Mouse (Mus musculus): ENCODE results near the gene Cand2.

The Cand2 gene

DNA sequence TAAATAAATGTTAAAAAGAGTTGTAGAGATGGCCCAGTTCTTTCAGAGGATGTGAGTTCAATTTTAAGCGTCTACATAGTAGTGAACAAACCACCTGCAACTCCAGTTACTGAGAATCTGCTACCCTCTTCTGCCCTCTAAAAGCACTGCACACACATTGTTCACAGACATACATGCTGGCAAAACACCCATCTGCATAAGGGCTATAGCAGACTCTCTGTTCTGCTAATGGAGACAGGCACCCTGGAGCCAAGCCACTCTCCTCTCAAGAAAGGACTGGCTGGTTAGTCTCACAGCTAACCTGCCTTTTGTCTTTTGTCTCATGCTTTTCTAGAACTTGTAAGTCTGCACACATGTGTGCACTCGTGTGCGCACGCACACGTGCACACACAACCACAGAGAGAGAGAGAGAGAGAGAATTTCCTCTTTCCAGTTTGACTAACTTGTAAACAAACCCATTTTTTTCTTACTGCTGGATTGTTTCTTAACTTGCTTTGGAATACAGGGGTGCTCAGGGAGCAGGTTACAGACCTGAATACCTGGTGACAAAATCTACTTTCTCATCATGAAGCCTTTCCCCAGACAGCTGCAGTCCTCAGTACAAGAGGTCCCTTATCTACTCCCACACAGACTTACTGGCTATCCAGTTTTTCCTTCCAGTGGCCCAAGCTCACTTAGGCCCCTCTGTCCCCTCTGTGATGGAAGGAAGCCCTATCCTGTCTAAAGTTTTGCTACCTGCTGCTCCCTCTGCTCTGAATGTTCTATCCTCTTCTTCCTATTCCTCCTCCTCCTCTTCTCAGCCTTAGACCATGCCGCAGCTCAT lies 56.7 kb downstream of the Cand2 start:
- no peak for DNase-seq (ENCODE audit: low read depth, low spot score)

DNA sequence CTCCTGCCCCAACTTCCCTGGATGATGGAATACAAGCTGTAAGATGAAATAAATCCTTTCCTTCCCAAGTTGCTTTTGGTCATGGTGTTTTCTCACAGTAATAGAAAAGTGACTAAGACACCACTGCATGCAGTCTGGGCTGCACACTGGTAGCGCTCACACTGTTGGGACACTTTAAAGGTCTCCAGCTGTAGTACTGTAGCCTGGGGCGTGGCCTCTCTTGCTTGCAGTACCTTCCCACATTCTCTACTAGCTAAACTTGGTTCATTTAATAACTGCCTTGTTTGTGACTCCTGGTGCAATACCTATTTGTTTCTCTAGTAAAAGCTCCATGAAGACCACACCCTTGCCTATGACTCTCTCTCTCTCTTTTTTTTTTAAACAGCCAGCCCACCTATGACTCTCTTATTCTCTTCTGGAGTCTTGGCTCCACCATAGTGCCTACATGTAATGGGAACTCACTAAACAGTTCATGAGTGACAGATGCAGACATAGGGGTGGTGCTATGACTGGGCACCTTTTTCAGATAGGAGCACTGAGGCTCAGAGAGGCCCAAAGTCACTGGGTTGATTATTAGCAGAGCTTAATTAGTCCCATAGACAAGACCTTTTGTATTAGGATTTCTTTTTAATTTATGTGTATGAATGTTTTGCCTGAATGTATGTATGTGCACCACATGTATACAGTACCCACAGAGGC lies 58.0 kb downstream of the Cand2 start:
- no peak for DNase-seq (ENCODE audit: low read depth, low spot score)

DNA sequence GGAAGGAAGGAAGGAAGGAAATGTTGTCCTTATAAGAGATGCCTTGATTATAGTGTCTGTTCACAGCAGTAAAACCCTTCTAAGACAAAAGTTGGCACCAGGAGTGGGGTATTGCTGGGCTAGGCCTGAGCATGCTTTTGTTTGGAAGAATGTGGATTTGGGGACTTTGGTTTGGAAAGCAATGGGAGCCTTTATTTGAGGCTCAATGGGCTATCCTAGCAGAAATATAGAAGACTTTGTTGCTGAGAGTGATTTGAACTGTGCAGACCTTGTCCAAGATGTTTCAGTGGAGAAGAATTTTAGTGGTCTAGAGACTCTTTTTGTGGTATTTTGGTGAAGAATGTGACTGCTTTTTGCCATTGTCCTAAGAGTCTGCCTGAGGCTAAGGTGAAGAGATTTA lies 59.5 kb downstream of the Cand2 start:
- DNase-seq (ENCODE audit: low read depth, low spot score): no peak

DNA sequence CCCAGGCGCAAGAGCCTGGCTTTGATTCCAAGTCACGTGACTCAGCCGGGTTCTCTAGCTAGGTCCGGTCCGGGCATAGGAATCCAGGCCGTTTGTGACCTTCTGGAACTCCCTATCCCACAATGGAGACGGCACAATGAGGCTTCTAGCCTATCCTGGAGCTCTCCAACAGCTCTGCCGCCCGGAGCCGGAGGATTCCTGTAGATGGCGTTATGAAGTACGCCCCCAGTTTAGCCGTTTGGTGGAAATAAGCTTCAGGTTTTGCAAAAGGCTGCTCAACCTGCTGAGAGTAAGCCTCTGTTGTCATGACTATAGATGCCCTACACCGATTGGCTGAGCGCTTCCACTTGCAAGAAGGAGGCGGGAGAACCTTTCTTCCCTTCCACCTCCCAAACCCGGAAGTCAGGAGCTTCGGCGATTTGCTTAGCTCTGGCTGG lies 63.8 kb downstream of the Cand2 start, which contains the start of gene Efcab12:
Efcab12 (minus strand) TSS at position 252 of the 437 bp plus-strand sequence.
- DNase-seq (ENCODE audit: low read depth, low spot score): peak; percentile 66

DNA sequence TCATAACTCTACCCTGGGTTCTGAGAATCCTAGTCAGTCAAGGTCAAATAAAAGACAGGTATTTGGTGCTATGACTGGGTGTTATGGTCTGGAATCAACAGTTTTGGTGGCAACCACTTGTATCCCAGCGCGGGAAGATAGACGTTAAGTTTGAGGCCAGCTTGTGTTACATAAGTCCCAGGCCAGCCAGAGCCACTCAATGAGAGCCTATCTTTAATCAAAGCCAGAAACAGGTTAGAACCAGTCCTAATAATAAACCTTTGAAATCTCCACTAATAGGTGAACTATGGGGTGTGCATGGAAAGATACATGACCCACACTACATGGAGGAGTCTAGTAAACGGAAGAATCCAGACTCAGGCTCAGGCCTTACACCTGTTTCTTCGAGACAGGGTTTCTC lies 64.4 kb downstream of the Cand2 start:
- no peak for DNase-seq (ENCODE audit: low read depth, low spot score)

DNA sequence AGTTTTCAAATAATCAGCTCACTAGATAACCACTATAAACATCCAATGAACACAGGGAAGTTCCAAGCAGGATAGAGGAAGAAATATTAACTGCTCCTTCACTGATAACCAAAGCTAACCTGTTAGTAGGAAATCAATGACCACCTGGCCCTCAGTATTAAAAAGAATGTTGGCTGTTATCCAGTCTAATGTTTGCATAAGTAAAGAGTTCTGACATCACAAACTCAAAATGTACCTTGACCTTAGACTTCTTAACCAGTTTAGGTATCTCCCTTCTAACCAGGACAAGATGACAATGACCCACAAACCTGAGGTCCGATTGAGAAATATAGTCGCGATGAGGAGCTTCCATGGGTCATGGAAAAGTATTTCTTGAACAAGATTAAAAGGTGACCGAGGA lies 70.7 kb downstream of the Cand2 start:
- DNase-seq (ENCODE audit: low read depth, low spot score): no peak

DNA sequence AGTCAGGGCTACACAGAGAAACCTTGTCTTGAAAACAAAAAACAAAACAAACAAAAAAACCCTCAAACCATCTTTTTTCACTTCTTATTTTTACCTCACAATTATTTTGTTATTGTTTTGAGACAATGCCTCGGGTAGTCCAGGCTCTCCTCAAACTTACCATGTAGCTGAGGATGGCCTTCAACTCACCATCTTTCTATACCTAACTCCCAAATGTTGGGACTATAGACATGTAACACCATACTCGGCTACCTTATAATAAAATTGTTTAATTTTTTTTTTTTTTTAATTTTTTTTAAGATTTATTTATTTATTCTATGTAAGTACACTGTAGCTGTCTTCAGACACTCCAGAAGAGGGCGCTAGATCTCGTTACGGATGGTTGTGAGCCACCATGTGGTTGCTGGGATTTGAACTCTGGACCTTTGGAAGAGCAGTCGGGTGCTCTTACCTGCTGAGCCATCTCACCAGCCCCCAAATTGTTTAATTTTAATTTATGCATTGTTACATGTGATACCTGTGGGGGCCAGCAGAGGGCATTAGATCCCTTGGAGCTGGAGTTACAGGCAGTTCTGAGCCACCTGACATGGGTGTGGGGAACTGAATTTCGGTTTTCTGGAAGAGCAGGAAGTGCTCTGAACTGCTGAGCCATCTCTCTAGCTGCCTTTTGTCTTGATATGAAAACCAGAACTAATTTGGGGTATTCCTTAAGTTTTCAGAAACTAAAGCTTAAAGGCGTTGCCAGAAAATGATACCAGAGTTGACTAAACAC lies 72.5 kb downstream of the Cand2 start:
- no peak for DNase-seq (ENCODE audit: low read depth, low spot score)

DNA sequence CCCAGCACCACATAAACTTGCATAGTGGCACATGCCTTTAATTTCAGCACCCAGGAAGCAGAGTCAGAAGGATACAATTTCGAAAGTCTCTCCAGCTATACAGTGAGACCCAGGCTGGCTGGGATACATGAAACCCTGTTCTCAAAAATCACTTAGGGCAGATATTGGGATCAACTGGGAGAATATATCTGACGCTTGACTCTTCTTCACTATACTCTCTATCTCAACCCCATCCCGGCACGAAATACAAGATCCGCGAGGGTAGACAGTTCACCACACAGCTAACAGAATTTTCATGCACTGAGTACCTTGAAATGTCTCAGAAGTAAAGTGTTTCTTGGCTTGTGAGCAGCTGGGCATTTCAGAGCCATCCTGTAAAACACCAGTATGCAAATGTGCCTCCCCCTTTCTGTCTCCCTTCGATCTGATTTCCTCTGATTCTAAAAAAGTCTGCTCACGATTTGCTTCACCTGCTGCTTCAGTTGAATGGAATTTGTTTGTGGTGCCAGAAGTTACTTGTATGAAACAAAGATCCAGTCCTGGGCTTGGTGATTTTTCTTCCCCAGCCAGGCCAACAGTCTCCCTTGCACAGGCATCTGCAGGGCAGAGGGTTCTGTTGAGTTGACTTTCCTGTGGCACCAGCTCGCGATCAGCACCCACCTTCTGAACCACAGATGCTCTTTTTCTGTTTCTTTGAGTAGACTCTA lies 74.4 kb downstream of the Cand2 start:
- DNase-seq (ENCODE audit: low read depth, low spot score): no peak

DNA sequence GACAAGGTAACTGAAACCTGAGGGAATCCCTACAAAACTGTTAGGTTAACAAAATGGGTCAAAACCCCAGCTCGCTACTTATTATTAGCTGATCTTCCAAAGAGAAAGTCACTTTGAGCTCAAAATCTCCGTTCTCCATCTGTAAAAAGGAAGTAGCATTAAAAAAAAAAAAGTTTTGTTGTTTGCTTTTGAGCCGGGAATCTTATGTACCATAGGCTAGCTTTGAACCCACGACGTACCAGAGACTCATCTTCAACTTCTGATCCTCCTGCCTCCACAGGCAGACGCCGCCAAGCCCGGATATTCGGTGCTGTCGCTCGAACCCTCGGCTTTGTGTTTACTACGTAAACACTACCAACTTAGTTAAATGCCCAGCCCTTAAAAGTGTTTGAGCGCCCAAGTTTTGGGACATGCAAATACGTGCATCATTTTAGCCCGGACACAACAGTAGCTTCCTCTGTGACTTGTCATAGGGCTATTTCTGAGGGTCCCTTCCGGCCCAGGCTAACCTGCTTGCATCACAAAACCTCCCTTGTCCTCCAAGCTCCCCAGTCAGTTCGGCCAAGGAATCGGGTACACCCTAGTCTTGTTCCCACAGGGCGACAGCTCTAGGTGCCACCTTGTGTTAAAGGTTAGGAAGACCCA lies 78.2 kb downstream of the Cand2 start:
- DNase-seq (ENCODE audit: low read depth, low spot score): no peak

DNA sequence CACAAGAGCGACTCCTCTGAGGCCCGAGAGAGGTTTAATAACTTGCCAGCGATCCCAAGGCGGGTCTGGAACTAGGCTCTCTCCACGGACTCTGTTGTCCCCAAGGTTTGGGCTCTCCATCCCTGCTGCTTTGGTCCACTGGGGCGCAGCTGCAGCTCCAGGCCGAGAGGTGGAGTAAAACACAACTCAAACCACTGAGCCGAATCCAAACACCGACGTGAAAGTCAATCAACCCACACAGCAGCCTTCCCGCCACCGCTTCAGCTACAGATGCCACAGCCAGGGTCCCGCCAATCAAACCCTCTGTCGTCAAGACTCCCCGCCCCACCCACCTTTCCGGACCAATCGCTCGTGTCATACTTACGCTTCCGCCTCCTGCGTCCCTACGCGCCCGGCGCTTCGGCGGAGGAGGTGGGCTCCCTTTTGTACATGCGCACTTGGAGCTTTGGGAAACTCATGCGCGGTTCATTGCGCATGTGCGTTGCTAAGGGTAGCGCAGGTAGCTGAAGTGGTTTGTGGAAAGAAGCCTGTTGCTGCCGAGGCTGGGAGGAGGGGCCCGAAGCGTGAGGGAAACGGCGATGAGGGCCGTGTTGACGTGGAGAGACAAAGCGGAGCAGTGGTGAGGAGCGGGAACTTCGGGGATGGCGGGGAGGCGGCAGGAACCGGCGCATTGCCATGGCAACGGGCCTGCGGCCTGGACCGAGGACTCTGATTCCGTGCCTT lies 78.9 kb downstream of the Cand2 start, which contains the start of the genes Mbd4 and Ift122:
Mbd4 (minus strand) TSS at position 281 of the 723 bp plus-strand sequence.
Ift122 (plus strand) TSS at position 380 of the 723 bp plus-strand sequence.
- peak; percentile 99 for DNase-seq (ENCODE audit: low read depth, low spot score)

DNA sequence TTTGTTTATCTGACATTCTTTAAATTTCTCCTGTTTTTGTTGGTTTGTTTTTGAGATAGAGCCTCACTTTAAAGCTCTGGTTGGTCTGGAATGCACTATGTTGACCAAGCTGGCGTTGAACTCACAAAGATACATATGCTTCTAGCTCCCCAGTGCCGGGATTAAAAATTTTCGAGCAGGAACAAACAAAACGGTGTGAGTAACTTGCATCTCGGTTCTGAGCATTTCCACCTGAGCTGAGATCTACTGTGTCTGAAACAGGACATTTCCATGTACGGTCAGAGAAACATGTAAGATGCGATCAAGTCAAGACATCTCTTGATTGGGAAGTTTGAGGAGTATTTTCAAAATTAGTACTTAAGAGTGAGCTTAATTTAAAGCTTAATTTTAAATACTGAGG lies 79.6 kb downstream of the Cand2 start:
- DNase-seq (ENCODE audit: low read depth, low spot score): no peak

DNA sequence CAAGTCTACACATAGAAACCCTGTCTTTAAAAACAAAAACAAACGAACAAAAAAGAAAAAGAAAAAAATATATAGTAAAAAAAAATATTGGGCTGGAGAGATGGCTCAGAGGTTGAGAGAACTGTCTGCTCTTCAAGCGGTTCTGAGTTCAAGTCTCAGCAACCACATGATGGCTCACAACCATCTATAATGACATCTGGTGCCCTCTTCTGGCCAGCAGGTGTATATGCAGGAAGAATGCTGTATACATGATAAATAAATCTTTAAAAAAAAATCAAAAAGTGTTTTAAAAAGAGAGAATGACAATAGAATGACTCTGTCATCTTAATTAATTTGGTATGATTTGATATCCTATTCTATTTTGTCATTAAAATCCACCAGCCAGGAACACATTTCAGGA lies 80.1 kb downstream of the Cand2 start:
- no peak for DNase-seq (ENCODE audit: low read depth, low spot score)
